Mouse (Mus musculus): Measurements from ENCODE around the gene Mvb12b.

GRCm38 (mm10) chr2:33801760-33802159 is 86.0 kb downstream of the Mvb12b start:
- no peak for TF ChIP-seq CTCF (IDR thresholded peaks at IDR 0.05; ENCODE audit: low read depth, low read length)
- no peak for TF ChIP-seq GATA1 (IDR thresholded peaks at IDR 0.05; ENCODE audit: borderline replicate concordance, low read length)
- no peak for TF ChIP-seq POLR2AphosphoS5 (IDR thresholded peaks at IDR 0.05; ENCODE audit: insufficient replicate concordance, low read depth, low read length)
